Mouse (Mus musculus) kidney, postnatal 0 days (tissue): ENCODE results near the gene Dpagt1. TPM values are rescaled to one million over a fixed set of nuclear protein-coding genes. Genes with fewer than 3 reads are reported as not detected.

ENCODE experiments used
- ATAC-seq: fragments of 200-750 bp; cut with Nextera tagmentation; replicated peaks from 2 replicates; pipeline ENCODE4 v1.8.0; 2017; ENCODE audit warnings: low read depth, moderate number of reproducible peaks, moderate TSS enrichment, moderate library complexity; ENCODE audit not compliant: low FRiP score
- DNase-seq: peaks from one replicate; pipeline ENCODE4 v3.0.0-alpha.2; 2016; ENCODE audit warnings: low spot score
- H3K27ac ChIP-seq: fragments of 300-500 bp; sonication (generic); 2 replicates; pipeline ENCODE4 v1.5.1; 2014; ENCODE audit warnings: mild to moderate bottlenecking
- H3K27me3 ChIP-seq: fragments of 300-500 bp; sonication (generic); 2 replicates; pipeline ENCODE4 v1.6.1; 2014; ENCODE audit warnings: low read length, mixed read lengths; ENCODE audit not compliant: insufficient read depth
- H3K36me3 ChIP-seq: fragments of 300-500 bp; sonication (generic); 2 replicates; pipeline ENCODE4 v1.6.1; 2014; ENCODE audit warnings: low read length, mixed read lengths; ENCODE audit not compliant: insufficient read depth
- H3K4me1 ChIP-seq: fragments of 300-500 bp; sonication (generic); replicated peaks from 2 replicates; pipeline ENCODE4 v1.6.1; 2014; ENCODE audit warnings: antibody characterized with exemption, low read length, mixed read lengths; ENCODE audit not compliant: insufficient read depth
- H3K4me2 ChIP-seq: fragments of 300-500 bp; sonication (generic); 2 replicates; pipeline ENCODE4 v1.6.1; 2014; ENCODE audit warnings: mild to moderate bottlenecking, low read length, moderate library complexity, mixed read lengths
- H3K4me3 ChIP-seq: fragments of 300-500 bp; sonication (generic); replicated peaks from 2 replicates; pipeline ENCODE4 v1.5.1; 2014; ENCODE audit warnings: low read depth, low read length
- H3K9ac ChIP-seq: fragments of 300-500 bp; sonication (generic); 2 replicates; pipeline ENCODE4 v1.6.1; 2014; ENCODE audit warnings: low read depth, low read length
- H3K9me3 ChIP-seq: fragments of 300-500 bp; sonication (generic); replicated peaks from 2 replicates; pipeline ENCODE4 v1.6.1; 2016; ENCODE audit warnings: low read length, inconsistent platforms, mixed read lengths
- CTCF ChIP-seq: IDR thresholded peaks from 2 replicates; pipeline ENCODE4 v1.5.1; 2016; ENCODE audit warnings: antibody characterized with exemption, low read depth, mild to moderate bottlenecking, moderate library complexity
- WGBS: fragments of 180-500 bp; shearing (Covaris S2); extraction: QIAGEN DNeasy Blood & Tissue Kit; methylation state at CpG from one replicate; pipeline ENCODE4 v1.1.7; 2014; 5-methylcytosine and 5-hydroxymethylcytosine counted together
- polyA plus RNA-seq: library from polyadenylated mRNA; unstranded; fragments of >200 nt; fragmentation: Nextera tagmentation; extraction: Ambion mirVana; gene quantifications from 2 replicates; pipeline ENCODE4 v1.2.1, GENCODE M21; 2015

The Dpagt1 gene
- polyA plus RNA-seq, 1 experiment from 2014 or later: 32.2 TPM

DNA sequence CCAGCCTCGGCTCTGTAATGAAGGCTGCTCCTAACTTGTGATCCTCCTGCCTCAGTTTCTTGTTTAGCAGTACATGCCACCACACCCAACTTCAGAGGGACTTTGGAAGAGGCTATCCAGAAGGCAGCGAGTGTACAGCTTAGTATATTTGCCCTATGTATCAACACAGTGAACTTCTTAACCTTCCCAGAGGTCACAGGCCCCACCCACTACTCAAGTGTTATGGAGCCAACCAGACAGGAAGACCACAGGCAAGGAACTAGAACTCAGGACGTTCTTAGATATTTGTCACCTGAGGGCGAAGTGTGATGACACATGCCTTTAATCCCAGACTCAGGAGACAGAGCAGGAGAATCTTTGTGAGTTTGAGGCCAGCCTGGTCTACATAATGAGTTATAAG lies 21.8 kb downstream of the Dpagt1 start:
- H3K27me3 ChIP-seq: no peaks in the 10 kb centered on the region
- H3K27ac ChIP-seq: no peak overlapping the region
- TF ChIP-seq CTCF: no peak
- no peaks in the 10 kb centered on the region for H3K9me3 ChIP-seq
- no peak for ATAC-seq
- H3K4me1 ChIP-seq: 0 out of 2 replicates have a peak, but pooled peaks cover 5% of the 10 kb centered on the region
- DNase-seq: no peak
- no peak overlapping the region for H3K4me2 ChIP-seq
- peaks cover 34% of the 10 kb centered on the region for H3K36me3 ChIP-seq
- WGBS: 93% methylated on average over 4 of the region's 4 CpGs
- H3K9ac ChIP-seq: no peak overlapping the region
- no peak overlapping the region for H3K4me3 ChIP-seq

DNA sequence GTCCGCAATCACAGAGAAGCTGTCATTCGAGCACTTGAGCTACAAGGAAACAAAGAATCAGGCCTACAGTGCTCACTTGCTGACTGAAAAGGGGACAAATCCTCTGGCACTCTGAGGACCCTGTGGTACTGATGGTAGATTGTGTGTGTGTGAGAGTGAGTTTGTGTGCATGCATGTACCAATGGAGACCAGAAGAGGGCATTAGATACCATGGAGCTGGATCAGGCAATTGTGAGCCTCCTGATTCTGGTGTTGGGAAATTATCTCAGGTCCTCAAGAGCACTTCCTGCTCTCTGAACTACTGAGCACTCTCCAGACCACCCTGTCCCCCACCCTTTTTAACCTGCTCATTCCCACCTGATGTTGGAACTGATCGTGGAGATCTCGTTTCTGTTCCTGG lies 22.7 kb downstream of the Dpagt1 start:
- H3K4me3 ChIP-seq: no peak overlapping the region

DNA sequence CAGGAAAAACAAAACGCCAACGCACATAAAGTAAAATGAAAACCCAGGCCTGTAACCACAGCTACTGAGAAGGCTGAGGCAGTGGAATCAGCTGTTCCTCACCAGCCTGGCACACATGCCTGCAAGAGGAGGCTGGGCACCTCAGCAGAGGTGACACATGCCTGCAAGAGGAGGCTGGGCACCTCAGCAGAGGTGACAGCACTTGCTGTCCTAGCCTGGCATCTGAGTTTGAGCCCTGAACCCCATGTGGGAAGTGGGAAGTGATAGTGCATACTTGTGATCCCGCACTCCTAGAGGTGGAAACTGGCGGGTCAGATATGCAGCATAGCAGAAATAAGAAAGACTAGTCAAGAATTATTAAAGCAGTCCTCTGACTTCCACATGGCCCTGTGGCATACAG lies 25.6 kb downstream of the Dpagt1 start:
- no peak overlapping the region for H3K4me3 ChIP-seq
- ATAC-seq (no peak), DNase-seq (no peak)
- no peak for TF ChIP-seq CTCF
- 97% methylated on average over 4 of the region's 4 CpGs for WGBS
- H3K36me3 ChIP-seq: peaks cover 64% of the 10 kb centered on the region
- no peak overlapping the region for H3K27ac ChIP-seq
- H3K4me1 ChIP-seq: no peaks in the 10 kb centered on the region
- H3K27me3 ChIP-seq: no peaks in the 10 kb centered on the region
- no peaks in the 10 kb centered on the region for H3K9me3 ChIP-seq
- no peak overlapping the region for H3K9ac ChIP-seq
- no peak overlapping the region for H3K4me2 ChIP-seq

More for the DNA sequence above, 22.7 kb downstream of the Dpagt1 start:
- Histone ChIP-seq H3K4me1 (no peaks in the 10 kb centered on the region), H3K36me3 (peaks cover 36% of the 10 kb centered on the region), H3K27ac (no peak overlapping the region), H3K9ac (no peak overlapping the region), H3K9me3 (no peaks in the 10 kb centered on the region), H3K4me2 (no peak overlapping the region), H3K27me3 (no peaks in the 10 kb centered on the region)
- 95% methylated on average over 4 of the region's 4 CpGs for WGBS
- DNase-seq: no peak
- TF ChIP-seq CTCF: peak; percentile 34
- ATAC-seq: no peak

DNA sequence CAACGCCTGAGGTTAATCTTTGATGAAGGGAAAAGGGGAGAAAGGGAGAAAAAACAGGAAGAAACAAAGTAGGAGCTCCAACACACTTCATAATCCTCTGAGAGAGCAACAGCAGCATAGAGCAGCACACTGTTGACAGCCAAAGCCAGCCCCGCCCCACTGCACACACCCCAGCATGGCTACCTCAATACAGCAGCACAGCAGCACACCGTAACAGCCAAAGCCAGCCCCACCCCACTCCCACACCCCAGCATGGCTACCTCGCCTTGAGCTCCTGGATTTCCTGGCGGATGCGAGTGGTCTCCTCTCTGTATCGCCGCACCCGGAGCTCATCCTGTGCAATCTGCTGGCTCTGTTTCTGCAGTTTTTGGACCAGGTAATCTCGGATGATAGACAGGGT lies 26.5 kb downstream of the Dpagt1 start:
- H3K4me1 ChIP-seq: no peaks in the 10 kb centered on the region
- ATAC-seq: no peak; the same call in 1 of the 2 replicates
- no peaks in the 10 kb centered on the region for H3K9me3 ChIP-seq
- H3K36me3 ChIP-seq: peaks cover 70% of the 10 kb centered on the region
- WGBS: 92% methylated on average over 10 of the region's 10 CpGs
- no peaks in the 10 kb centered on the region for H3K27me3 ChIP-seq
- H3K4me2 ChIP-seq: no peak overlapping the region
- no peak overlapping the region for H3K27ac ChIP-seq
- TF ChIP-seq CTCF: no peak
- no peak for DNase-seq
- no peak overlapping the region for H3K9ac ChIP-seq
- H3K4me3 ChIP-seq: no peak overlapping the region

DNA sequence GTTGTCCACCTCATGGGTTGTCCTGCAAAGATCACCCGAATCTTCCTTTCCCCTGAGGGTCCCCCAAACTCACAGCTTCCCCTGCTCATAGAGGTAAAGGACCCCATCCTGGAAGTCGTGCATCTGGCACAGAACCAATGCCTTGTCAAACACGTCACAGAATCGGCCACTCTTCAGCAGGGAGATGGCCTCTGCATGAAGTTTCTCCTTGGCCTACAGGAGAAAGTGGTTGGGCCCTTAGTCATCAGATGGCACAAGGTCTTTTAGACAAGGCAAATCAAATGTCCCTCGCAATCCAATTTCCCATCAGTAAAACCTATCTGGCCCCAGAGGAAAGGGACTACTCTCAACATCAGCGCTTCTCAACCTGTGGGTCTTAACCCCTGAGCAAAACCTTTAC lies 27.3 kb downstream of the Dpagt1 start:
- ATAC-seq (no peak), DNase-seq (no peak)
- Histone ChIP-seq H3K27ac (no peak overlapping the region), H3K4me2 (no peak overlapping the region), H3K9me3 (no peaks in the 10 kb centered on the region), H3K4me1 (no peaks in the 10 kb centered on the region), H3K36me3 (peaks cover 69% of the 10 kb centered on the region), H3K9ac (no peak overlapping the region), H3K27me3 (no peaks in the 10 kb centered on the region), H3K4me3 (no peak overlapping the region)
- WGBS: 92% methylated on average over 6 of the region's 6 CpGs
- TF ChIP-seq CTCF: no peak

DNA sequence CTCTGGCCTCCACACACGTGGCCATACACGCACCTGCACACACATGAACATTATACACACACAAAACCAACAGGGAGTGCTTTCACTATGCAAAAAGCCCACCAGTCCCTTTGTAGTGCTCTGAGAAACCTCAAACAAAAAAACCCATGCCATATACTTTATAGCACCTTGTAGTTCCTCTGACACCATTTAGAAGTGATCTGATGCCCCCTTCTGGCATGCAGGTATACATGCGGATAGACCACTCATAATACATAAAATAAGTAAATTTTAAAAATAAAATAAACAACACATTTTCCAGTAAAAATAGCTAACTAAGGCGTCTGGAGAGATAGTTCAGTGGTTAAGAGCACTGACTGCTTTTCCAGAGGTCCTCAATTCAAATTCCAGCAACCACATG lies 31.4 kb downstream of the Dpagt1 start:
- 77% methylated on average over 4 of the region's 4 CpGs for WGBS
- H3K4me2 ChIP-seq: no peak overlapping the region
- DNase-seq (peak; percentile 65), ATAC-seq (no peak)
- peaks cover 53% of the 10 kb centered on the region for H3K36me3 ChIP-seq
- no peak overlapping the region for H3K27ac ChIP-seq
- TF ChIP-seq CTCF: peak; percentile 67
- no peaks in the 10 kb centered on the region for H3K27me3 ChIP-seq
- H3K9ac ChIP-seq: no peak overlapping the region
- H3K4me3 ChIP-seq: no peak overlapping the region
- H3K9me3 ChIP-seq: no peaks in the 10 kb centered on the region
- H3K4me1 ChIP-seq: 0 out of 2 replicates have a peak, but pooled peaks cover 7% of the 10 kb centered on the region
